Mouse (Mus musculus) forebrain, embryonic 15.5 days (tissue): ENCODE data around the gene Dlgap1. TPM values are rescaled to one million over a fixed set of nuclear protein-coding genes. Genes with fewer than 3 reads are reported as not detected.
"Not testable (repeated sequence)": the region's sequence is repeated elsewhere in the genome, so short reads cannot be mapped to it uniquely, and the experiment has no call there.

Experiments
- ATAC-seq: fragments of 200-750 bp; cut with Nextera tagmentation; replicated peaks from 2 replicates; pipeline ENCODE4 v1.8.0; 2017; ENCODE audit warnings: mild to moderate bottlenecking, moderate TSS enrichment, moderate library complexity
- H3K27ac ChIP-seq: fragments of 300-500 bp; sonication (generic); replicated peaks from 2 replicates; pipeline ENCODE4 v1.5.1; 2015; ENCODE audit warnings: mild to moderate bottlenecking, inconsistent platforms
- H3K27me3 ChIP-seq: fragments of 300-500 bp; sonication (generic); 2 replicates; pipeline ENCODE4 v1.6.1; 2015; ENCODE audit warnings: inconsistent platforms
- H3K36me3 ChIP-seq: fragments of 300-500 bp; sonication (generic); 2 replicates; pipeline ENCODE4 v1.6.1; 2015; ENCODE audit warnings: mild to moderate bottlenecking, inconsistent platforms
- H3K4me1 ChIP-seq: fragments of 300-500 bp; sonication (generic); 2 replicates; pipeline ENCODE4 v1.6.1; 2015; ENCODE audit warnings: inconsistent platforms
- H3K4me2 ChIP-seq: fragments of 300-500 bp; sonication (generic); replicated peaks from 2 replicates; pipeline ENCODE4 v1.6.1; 2015; ENCODE audit warnings: mild to moderate bottlenecking, inconsistent platforms
- H3K4me3 ChIP-seq: fragments of 300-500 bp; sonication (generic); 2 replicates; pipeline ENCODE4 v1.5.1; 2015; ENCODE audit warnings: mild to moderate bottlenecking, inconsistent platforms
- H3K9ac ChIP-seq: fragments of 300-500 bp; sonication (generic); replicated peaks from 2 replicates; pipeline ENCODE4 v1.6.1; 2015; ENCODE audit warnings: mild to moderate bottlenecking, inconsistent platforms
- H3K9me3 ChIP-seq: fragments of 300-500 bp; sonication (generic); 2 replicates; pipeline ENCODE4 v1.6.1; 2016; ENCODE audit warnings: inconsistent platforms
- WGBS: fragments of 180-500 bp; shearing (Covaris S2); methylation state at CpG from one replicate; pipeline ENCODE4 v1.1.7; 2015; ENCODE audit warnings: mixed read lengths; 5-methylcytosine and 5-hydroxymethylcytosine counted together
- polyA plus RNA-seq: library from polyadenylated mRNA; unstranded; fragments of >200 nt; fragmentation: Nextera tagmentation; extraction: Ambion mirVana; gene quantifications from 2 replicates; pipeline ENCODE4 v1.2.1, GENCODE M21; 2015

Gene Dlgap1
- polyA plus RNA-seq, 1 experiment from 2014 or later: 31.0 TPM

- peak overlapping the region; percentile 52 for H3K9ac ChIP-seq
- H3K27ac ChIP-seq: no peak overlapping the region
- peak overlapping the region; percentile 92 for H3K4me2 ChIP-seq
- no peaks in the 10 kb centered on the region for H3K9me3 ChIP-seq
- WGBS: 3% methylated on average over 51 of the region's 51 CpGs
- H3K4me1 ChIP-seq: peaks cover 9% of the 10 kb centered on the region
- H3K4me3 ChIP-seq: peak overlapping the region; percentile 51
- ATAC-seq: peak; percentile 80
- no peaks in the 10 kb centered on the region for H3K36me3 ChIP-seq
- peaks cover 29% of the 10 kb centered on the region for H3K27me3 ChIP-seq
Observed at GRCm38 (mm10) chr17:70817862-70818451, 849.1 kb downstream of the Dlgap1 start.

GRCm38 (mm10) chr17:70823083-70823482 is 854.2 kb downstream of the Dlgap1 start:
- no peak overlapping the region for H3K4me3 ChIP-seq
- H3K4me1 ChIP-seq: peaks cover 3% of the 10 kb centered on the region
- H3K9ac ChIP-seq: no peak overlapping the region
- H3K36me3 ChIP-seq: no peaks in the 10 kb centered on the region
- H3K4me2 ChIP-seq: no peak overlapping the region
- ATAC-seq: no peak
- H3K27me3 ChIP-seq: peaks cover 12% of the 10 kb centered on the region
- H3K9me3 ChIP-seq: no peaks in the 10 kb centered on the region
- 85% methylated on average over 8 of the region's 8 CpGs for WGBS
- H3K27ac ChIP-seq: no peak overlapping the region

- ATAC-seq: no peak
- 79% methylated on average over 12 of the region's 12 CpGs for WGBS
- no peaks in the 10 kb centered on the region for H3K27me3 ChIP-seq
- H3K4me3 ChIP-seq: no peak overlapping the region
- H3K36me3 ChIP-seq: no peaks in the 10 kb centered on the region
- no peaks in the 10 kb centered on the region for H3K9me3 ChIP-seq
- H3K4me1 ChIP-seq: no peaks in the 10 kb centered on the region
- H3K4me2 ChIP-seq: no peak overlapping the region
- no peak overlapping the region for H3K27ac ChIP-seq
- no peak overlapping the region for H3K9ac ChIP-seq
Observed at GRCm38 (mm10) chr17:70826227-70826626, 857.4 kb downstream of the Dlgap1 start.

GRCm38 (mm10) chr17:70827463-70828179 is 858.7 kb downstream of the Dlgap1 start:
- ATAC-seq: not testable (repeated sequence)
- 87% methylated on average over 11 of the region's 11 CpGs for WGBS

GRCm38 (mm10) chr17:70828180-70828528 is 859.3 kb downstream of the Dlgap1 start:
- no peak overlapping the region for H3K9ac ChIP-seq
- H3K36me3 ChIP-seq: no peaks in the 10 kb centered on the region
- 65% methylated on average over 4 of the region's 4 CpGs for WGBS
- H3K27ac ChIP-seq: no peak overlapping the region
- no peaks in the 10 kb centered on the region for H3K4me1 ChIP-seq
- no peak overlapping the region for H3K4me3 ChIP-seq
- no peaks in the 10 kb centered on the region for H3K9me3 ChIP-seq
- no peak overlapping the region for H3K4me2 ChIP-seq
- H3K27me3 ChIP-seq: no peaks in the 10 kb centered on the region
- no peak for ATAC-seq

More at GRCm38 (mm10) chr17:70827463-70828179, 858.7 kb downstream of the Dlgap1 start:
- not testable (repeated sequence) for H3K9ac ChIP-seq, H3K9me3 ChIP-seq, H3K4me2 ChIP-seq, H3K27me3 ChIP-seq, H3K4me3 ChIP-seq, H3K4me1 ChIP-seq, H3K36me3 ChIP-seq, H3K27ac ChIP-seq

GRCm38 (mm10) chr17:70828569-70828968 is 859.7 kb downstream of the Dlgap1 start:
- Histone ChIP-seq H3K4me2 (no peak overlapping the region), H3K4me1 (no peaks in the 10 kb centered on the region)
- WGBS: 77% methylated on average over 2 of the region's 2 CpGs

GRCm38 (mm10) chr17:70829217-70829616 is 860.3 kb downstream of the Dlgap1 start:
- WGBS: 88% methylated on average over 6 of the region's 6 CpGs
- ATAC-seq: no peak
- no peaks in the 10 kb centered on the region for H3K9me3 ChIP-seq
- no peak overlapping the region for H3K4me3 ChIP-seq
- no peaks in the 10 kb centered on the region for H3K27me3 ChIP-seq
- H3K36me3 ChIP-seq: no peaks in the 10 kb centered on the region
- no peak overlapping the region for H3K27ac ChIP-seq
- H3K4me1 ChIP-seq: peaks cover 1% of the 10 kb centered on the region; the same call in 1 of the 2 replicates
- H3K9ac ChIP-seq: no peak overlapping the region
- no peak overlapping the region for H3K4me2 ChIP-seq

More at GRCm38 (mm10) chr17:70828569-70828968, 859.7 kb downstream of the Dlgap1 start:
- Histone ChIP-seq H3K9ac (no peak overlapping the region), H3K36me3 (no peaks in the 10 kb centered on the region), H3K4me3 (no peak overlapping the region), H3K27me3 (no peaks in the 10 kb centered on the region), H3K27ac (no peak overlapping the region), H3K9me3 (no peaks in the 10 kb centered on the region)
- no peak for ATAC-seq

- Histone ChIP-seq H3K4me3 (no peak overlapping the region), H3K27me3 (no peaks in the 10 kb centered on the region), H3K4me2 (no peak overlapping the region), H3K9ac (no peak overlapping the region), H3K36me3 (no peaks in the 10 kb centered on the region), H3K27ac (no peak overlapping the region), H3K4me1 (peaks cover 6% of the 10 kb centered on the region), H3K9me3 (no peaks in the 10 kb centered on the region)
- no peak for ATAC-seq
- WGBS: 86% methylated on average over 23 of the region's 23 CpGs
Observed at GRCm38 (mm10) chr17:70829943-70830715, 861.3 kb downstream of the Dlgap1 start.

- WGBS: 91% methylated on average over 4 of the region's 4 CpGs
- Histone ChIP-seq H3K9ac (no peak overlapping the region), H3K27me3 (0 out of 2 replicates have a peak, but pooled peaks cover under 1% of the 10 kb centered on the region), H3K4me3 (no peak overlapping the region), H3K4me1 (peaks cover 10% of the 10 kb centered on the region), H3K36me3 (no peaks in the 10 kb centered on the region), H3K9me3 (no peaks in the 10 kb centered on the region), H3K4me2 (no peak overlapping the region), H3K27ac (no peak overlapping the region)
- ATAC-seq: no peak
Observed at GRCm38 (mm10) chr17:70831591-70831990, 862.7 kb downstream of the Dlgap1 start.

GRCm38 (mm10) chr17:70832544-70832943 is 863.7 kb downstream of the Dlgap1 start:
- Histone ChIP-seq H3K9me3 (no peaks in the 10 kb centered on the region), H3K27me3 (peaks cover 4% of the 10 kb centered on the region; the same call in 1 of the 2 replicates), H3K4me1 (peaks cover 10% of the 10 kb centered on the region), H3K9ac (no peak overlapping the region), H3K36me3 (no peaks in the 10 kb centered on the region), H3K4me2 (no peak overlapping the region), H3K27ac (no peak overlapping the region), H3K4me3 (no peak overlapping the region)
- WGBS: 95% methylated on average over 9 of the region's 9 CpGs
- no peak for ATAC-seq

- peaks cover 4% of the 10 kb centered on the region; the same call in 1 of the 2 replicates for H3K27me3 ChIP-seq
- H3K27ac ChIP-seq: no peak overlapping the region
- no peaks in the 10 kb centered on the region for H3K9me3 ChIP-seq
- under 1% methylated on average over 29 of the region's 29 CpGs for WGBS
- H3K4me3 ChIP-seq: peak overlapping the region; percentile 47
- no peaks in the 10 kb centered on the region for H3K36me3 ChIP-seq
- peak; percentile 59 for ATAC-seq
- H3K4me1 ChIP-seq: peaks cover 10% of the 10 kb centered on the region
- H3K4me2 ChIP-seq: peak overlapping the region; percentile 74
- peak overlapping the region; percentile 34 for H3K9ac ChIP-seq
Observed at GRCm38 (mm10) chr17:70834430-70834965, 865.6 kb downstream of the Dlgap1 start.
